Mouse (Mus musculus) embryonic facial prominence, embryonic 11.5 days (tissue): Measurements from ENCODE around the gene Ggta1. TPM values are rescaled to one million over a fixed set of nuclear protein-coding genes. Genes with fewer than 3 reads are reported as not detected.
"Not testable (repeated sequence)": the region's sequence is repeated elsewhere in the genome, so short reads cannot be mapped to it uniquely, and the experiment has no call there.

Source experiments
- ATAC-seq: fragments of 200-750 bp; cut with Nextera tagmentation; replicated peaks from 2 replicates; pipeline ENCODE4 v1.8.0; 2017; ENCODE audit warnings: low read depth; ENCODE audit not compliant: insufficient number of reproducible peaks, low FRiP score, low TSS enrichment
- DNase-seq: peaks from one replicate; pipeline ENCODE4 v3.0.0-alpha.2; 2015; ENCODE audit warnings: low spot score
- H3K27ac ChIP-seq: fragments of 300-500 bp; sonication (generic); replicated peaks from 2 replicates; pipeline ENCODE4 v1.5.1; 2014; ENCODE audit warnings: mild to moderate bottlenecking, low read depth, low read length, control low read depth
- H3K27me3 ChIP-seq: fragments of 300-500 bp; sonication (generic); 2 replicates; pipeline ENCODE4 v1.6.1; 2014; ENCODE audit warnings: mild to moderate bottlenecking, low read length, moderate library complexity, mixed read lengths; ENCODE audit not compliant: control insufficient read depth, insufficient read depth
- H3K36me3 ChIP-seq: fragments of 300-500 bp; sonication (generic); replicated peaks from 2 replicates; pipeline ENCODE4 v1.6.1; 2014; ENCODE audit warnings: low read depth, mild to moderate bottlenecking, low read length, moderate library complexity, mixed read lengths; ENCODE audit not compliant: control insufficient read depth, insufficient read depth
- H3K4me1 ChIP-seq: fragments of 300-500 bp; sonication (generic); 2 replicates; pipeline ENCODE4 v1.6.1; 2014; ENCODE audit warnings: low read length, mixed read lengths; ENCODE audit not compliant: control insufficient read depth, insufficient read depth
- H3K4me2 ChIP-seq: fragments of 300-500 bp; sonication (generic); 2 replicates; pipeline ENCODE4 v1.6.1; 2014; ENCODE audit warnings: low read depth, mild to moderate bottlenecking, control low read depth, low read length, moderate library complexity
- H3K4me3 ChIP-seq: fragments of 300-500 bp; sonication (generic); 2 replicates; pipeline ENCODE4 v1.5.1; 2014; ENCODE audit warnings: low read depth, low read length, control low read depth
- H3K9ac ChIP-seq: fragments of 300-500 bp; sonication (generic); replicated peaks from 2 replicates; pipeline ENCODE4 v1.6.1; 2014; ENCODE audit warnings: mild to moderate bottlenecking, control low read depth, low read length
- H3K9me3 ChIP-seq: fragments of 300-500 bp; sonication (generic); replicated peaks from 2 replicates; pipeline ENCODE4 v1.6.1; 2016; ENCODE audit warnings: mild to moderate bottlenecking, low read length, inconsistent platforms, mixed read lengths; ENCODE audit not compliant: control insufficient read depth
- WGBS: fragments of 180-500 bp; shearing (Covaris S2); extraction: QIAGEN DNeasy Blood & Tissue Kit; methylation state at CpG from one replicate; pipeline ENCODE4 v1.1.7; 2014; 5-methylcytosine and 5-hydroxymethylcytosine counted together
- polyA plus RNA-seq: library from polyadenylated mRNA; unstranded; fragments of >200 nt; fragmentation: Nextera tagmentation; extraction: Ambion mirVana; gene quantifications from 2 replicates; pipeline ENCODE4 v1.2.1, GENCODE M21; 2014

Ggta1 gene
- polyA plus RNA-seq, 1 experiment from 2014 or later: 7.9 TPM

DNA sequence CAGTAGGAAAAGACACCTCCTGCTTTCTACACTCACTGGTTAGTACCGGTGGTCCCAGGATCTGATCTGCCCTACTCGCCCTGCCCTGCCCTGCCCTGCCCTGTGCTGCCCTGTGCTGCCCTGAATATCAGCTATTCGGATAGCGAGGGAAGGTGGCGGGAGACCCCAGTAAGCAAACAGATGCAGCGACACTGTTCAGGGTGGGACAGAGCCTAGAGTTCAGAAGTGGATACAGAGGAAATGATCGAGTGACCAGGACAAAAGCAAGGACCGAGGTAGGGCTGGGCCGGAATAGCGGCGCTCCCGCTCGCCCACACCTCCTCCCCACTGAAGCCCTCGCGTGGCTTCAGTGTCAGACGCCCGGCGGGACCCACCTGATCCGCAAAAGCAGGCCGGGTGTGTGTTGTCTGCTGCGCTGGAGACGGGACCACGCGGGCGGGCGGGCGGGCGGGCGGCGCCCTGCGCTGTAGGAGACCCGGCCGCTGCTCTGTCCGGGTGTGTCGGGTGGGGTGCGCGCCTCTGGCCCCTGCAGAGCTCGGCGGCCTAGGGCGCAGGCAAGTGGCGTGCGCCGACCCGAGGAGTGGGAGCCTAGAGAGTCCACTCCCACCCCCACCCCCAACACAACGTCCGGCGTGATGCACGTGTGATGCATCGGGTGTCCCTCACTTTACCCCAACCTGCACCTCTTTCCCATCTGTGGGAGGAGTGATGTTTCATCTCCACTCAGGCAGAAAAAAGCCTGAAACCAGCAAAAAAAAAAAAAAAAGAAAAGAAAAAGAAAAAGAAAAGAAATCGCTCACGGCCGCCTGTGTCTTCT lies 852 bp downstream of the Ggta1 start:
- H3K27ac ChIP-seq: no peak overlapping the region
- H3K9me3 ChIP-seq: no peaks in the 10 kb centered on the region
- under 1% methylated on average over 44 of the region's 52 CpGs for WGBS
- DNase-seq (peak; percentile 35), ATAC-seq (peak; percentile 80; the same call in 1 of the 2 replicates)
- H3K4me3 ChIP-seq: peak overlapping the region; percentile 54
- peak overlapping the region; percentile 74 for H3K9ac ChIP-seq
- H3K4me1 ChIP-seq: 0 out of 2 replicates have a peak, but pooled peaks cover 4% of the 10 kb centered on the region
- H3K4me2 ChIP-seq: peak overlapping the region; percentile 96
- H3K27me3 ChIP-seq: no peaks in the 10 kb centered on the region; the same call in 1 of the 2 replicates
- no peaks in the 10 kb centered on the region for H3K36me3 ChIP-seq

DNA sequence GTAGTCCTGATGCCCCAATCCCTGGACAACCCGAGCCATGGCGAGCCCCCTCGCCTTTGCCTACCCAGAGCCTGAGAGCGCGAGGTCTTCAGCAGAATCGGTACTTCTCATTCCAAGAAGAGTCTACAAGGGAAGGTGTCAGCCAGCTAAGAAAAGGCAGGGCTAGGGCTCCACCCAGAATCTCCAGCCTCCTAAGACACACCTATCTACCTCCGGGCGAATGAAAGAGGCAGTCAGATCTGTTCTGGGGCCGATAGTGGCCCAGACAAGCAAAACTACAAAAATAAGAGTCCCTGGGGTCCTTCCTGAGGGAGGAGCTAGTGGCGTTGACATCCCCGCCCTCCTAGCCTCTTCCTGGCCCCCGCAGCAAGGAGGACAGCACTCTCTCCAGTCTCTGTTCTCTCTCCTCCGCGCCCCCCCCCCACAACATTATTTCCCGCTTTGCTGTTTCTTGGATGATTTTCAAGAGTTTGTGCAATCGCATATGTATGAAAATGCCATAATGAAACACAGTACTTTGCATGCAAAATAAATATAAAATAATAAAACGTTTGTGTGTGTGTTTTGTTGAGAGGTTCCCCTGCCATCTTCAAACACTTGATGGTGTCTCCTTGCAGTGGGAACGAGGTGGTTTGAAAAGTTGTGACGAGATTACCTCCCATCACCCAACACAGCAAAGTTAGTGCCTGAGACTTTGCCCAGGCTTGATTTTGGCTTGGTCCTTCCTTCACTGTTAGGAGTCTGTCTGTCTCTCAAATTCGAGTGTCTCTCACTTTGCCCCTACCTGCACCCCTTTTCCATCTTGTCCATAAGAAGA lies 1.7 kb downstream of the Ggta1 start:
- 0 out of 2 replicates have a peak, but pooled peaks cover 4% of the 10 kb centered on the region for H3K4me1 ChIP-seq
- no peak overlapping the region for H3K27ac ChIP-seq
- WGBS: 2% methylated on average over 20 of the region's 20 CpGs
- H3K36me3 ChIP-seq: no peaks in the 10 kb centered on the region
- peak overlapping the region; percentile 74 for H3K9ac ChIP-seq
- peak overlapping the region; percentile 96 for H3K4me2 ChIP-seq
- DNase-seq (peak; percentile 67), ATAC-seq (no peak)
- H3K9me3 ChIP-seq: no peaks in the 10 kb centered on the region
- peak overlapping the region; percentile 54 for H3K4me3 ChIP-seq
- no peaks in the 10 kb centered on the region; the same call in 1 of the 2 replicates for H3K27me3 ChIP-seq

DNA sequence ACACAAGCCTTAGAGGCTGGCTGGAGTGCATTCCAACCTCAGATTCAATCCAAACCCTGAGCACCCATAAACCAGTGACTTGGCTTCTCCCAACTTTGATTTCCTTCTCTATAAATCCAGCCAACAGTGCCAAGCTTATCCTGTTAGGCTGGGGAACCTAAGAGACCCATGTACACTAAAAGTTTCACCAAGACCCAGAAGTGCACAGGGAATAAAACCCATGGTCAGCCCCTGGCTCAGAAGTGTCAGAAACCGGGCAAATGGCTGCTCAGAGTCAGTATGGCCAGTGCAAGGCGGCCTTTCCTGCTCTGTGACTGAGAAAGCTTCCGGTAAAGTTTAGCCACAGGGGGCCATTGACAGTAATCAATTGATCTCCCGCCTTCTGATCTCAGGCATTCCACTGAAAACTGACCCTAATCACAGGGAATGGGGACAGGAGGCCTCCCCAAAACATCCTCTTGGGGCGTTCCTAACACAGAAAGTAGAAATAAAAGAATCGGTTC lies 2.6 kb downstream of the Ggta1 start:
- DNase-seq (no peak), ATAC-seq (no peak)
- 0 out of 2 replicates have a peak, but pooled peaks cover 4% of the 10 kb centered on the region for H3K4me1 ChIP-seq
- peak overlapping the region; percentile 96; the same call in 1 of the 2 replicates for H3K4me2 ChIP-seq
- no peak overlapping the region for H3K4me3 ChIP-seq
- no peaks in the 10 kb centered on the region; the same call in 1 of the 2 replicates for H3K27me3 ChIP-seq
- no peaks in the 10 kb centered on the region for H3K9me3 ChIP-seq
- no peaks in the 10 kb centered on the region for H3K36me3 ChIP-seq
- H3K27ac ChIP-seq: no peak overlapping the region
- WGBS: 12% methylated on average over 6 of the region's 6 CpGs
- no peak overlapping the region for H3K9ac ChIP-seq

- Histone ChIP-seq H3K27me3 (no peaks in the 10 kb centered on the region; the same call in 1 of the 2 replicates), H3K4me1 (0 out of 2 replicates have a peak, but pooled peaks cover 4% of the 10 kb centered on the region), H3K9me3 (no peaks in the 10 kb centered on the region), H3K4me3 (no peak overlapping the region), H3K4me2 (no peak overlapping the region), H3K36me3 (no peaks in the 10 kb centered on the region), H3K9ac (no peak overlapping the region), H3K27ac (no peak overlapping the region)
- DNase-seq (no peak), ATAC-seq (no peak)
Measured at GRCm38 (mm10) chr2:35459316-35459715, 3.7 kb downstream of the Ggta1 start.

DNA sequence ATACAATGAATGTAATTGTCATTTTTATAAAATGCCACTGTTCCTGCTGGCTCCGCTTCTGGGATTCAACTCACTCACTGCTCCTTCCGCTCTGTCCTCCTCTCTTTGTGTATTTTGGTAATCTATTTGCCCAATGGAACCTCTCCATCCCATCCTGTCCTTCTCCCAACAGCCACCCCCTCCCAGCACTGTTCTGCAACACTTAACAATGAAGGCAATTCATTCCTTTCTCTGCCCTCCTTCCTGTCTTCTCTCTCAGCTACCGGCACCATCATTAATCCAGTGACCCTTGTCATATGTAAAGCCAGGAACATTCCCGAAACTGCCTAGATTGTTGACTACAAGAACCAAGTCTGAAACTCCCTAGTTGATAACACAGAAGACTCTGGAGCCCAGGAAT lies 4.6 kb downstream of the Ggta1 start:
- no peak overlapping the region for H3K4me2 ChIP-seq
- ATAC-seq (no peak), DNase-seq (no peak)
- no peak overlapping the region for H3K27ac ChIP-seq
- no peaks in the 10 kb centered on the region for H3K9me3 ChIP-seq
- H3K36me3 ChIP-seq: no peaks in the 10 kb centered on the region
- WGBS: 56% methylated on average over 4 of the region's 4 CpGs
- H3K4me1 ChIP-seq: 0 out of 2 replicates have a peak, but pooled peaks cover 4% of the 10 kb centered on the region
- H3K9ac ChIP-seq: no peak overlapping the region
- H3K27me3 ChIP-seq: no peaks in the 10 kb centered on the region; the same call in 1 of the 2 replicates
- H3K4me3 ChIP-seq: no peak overlapping the region

DNA sequence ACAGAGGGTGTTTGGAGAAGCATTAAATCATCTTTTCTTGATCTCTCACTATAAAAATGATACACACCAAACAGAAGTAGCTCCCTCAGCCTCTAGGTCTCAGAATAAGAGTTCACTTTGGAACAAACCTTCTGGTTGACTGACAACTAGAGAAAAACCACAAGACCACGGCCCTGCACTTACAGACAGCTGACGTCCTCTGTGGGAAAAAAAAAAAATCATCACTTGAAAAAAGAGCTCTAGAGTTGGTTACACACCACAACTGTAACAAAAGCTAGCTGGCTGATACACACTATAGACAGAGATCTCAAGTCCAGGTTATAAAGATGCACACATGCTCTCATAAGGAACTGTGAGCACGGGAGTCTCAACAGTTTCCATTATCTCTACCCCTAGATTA lies 9.3 kb downstream of the Ggta1 start:
- Histone ChIP-seq H3K27ac (no peak overlapping the region), H3K9me3 (no peaks in the 10 kb centered on the region), H3K4me3 (no peak overlapping the region), H3K4me2 (no peak overlapping the region), H3K27me3 (no peaks in the 10 kb centered on the region), H3K9ac (no peak overlapping the region), H3K36me3 (no peaks in the 10 kb centered on the region), H3K4me1 (no peaks in the 10 kb centered on the region)
- no peak for ATAC-seq
- DNase-seq: no peak
- WGBS: 74% methylated on average over 3 of the region's 3 CpGs

GRCm38 (mm10) chr2:35452695-35453094 lies 10.3 kb downstream of the Ggta1 start:
- not testable (repeated sequence) for H3K4me1 ChIP-seq, H3K27me3 ChIP-seq, H3K9ac ChIP-seq, H3K27ac ChIP-seq, H3K4me2 ChIP-seq, H3K4me3 ChIP-seq, H3K9me3 ChIP-seq, H3K36me3 ChIP-seq, ATAC-seq, DNase-seq
- WGBS: 95% methylated on average over 6 of the region's 6 CpGs
